Mouse (Mus musculus) right cerebral cortex, postnatal 36 days (tissue): ENCODE measurements around the gene Wfdc1.

ENCODE experiments used
- DNase-seq, 2 experiments: peaks; one replicate each; pipeline ENCODE4 v3.0.0; 2022; ENCODE audit warnings: low spot score in 2 of 2, mixed read lengths in 1 of 2

Gene Wfdc1

GRCm38 (mm10) chr8:119732072-119732471 lies 65.9 kb downstream of the Wfdc1 start:
- no peak for DNase-seq

- DNase-seq, result no peak
Measured at GRCm38 (mm10) chr8:119736348-119736917, 70.3 kb downstream of the Wfdc1 start.

GRCm38 (mm10) chr8:119737093-119737900 lies 71.1 kb downstream of the Wfdc1 start:
- DNase-seq, result no peak
